Mouse (Mus musculus) bone marrow, adult 2 months (tissue): ENCODE measurements around the gene Wfikkn2. TPM values are rescaled to one million over a fixed set of nuclear protein-coding genes. Genes with fewer than 3 reads are reported as not detected.

Experiments used
- H3K27ac ChIP-seq: fragments of 200-500 bp; 2 replicates; pipeline ENCODE4 v1.5.1; 2012; ENCODE audit warnings: low read depth, mild to moderate bottlenecking, control low read depth, inconsistent platforms, low read length; ENCODE audit not compliant: control insufficient read depth, poor library complexity, insufficient read depth
- H3K4me1 ChIP-seq: fragments of 200-500 bp; 2 replicates; pipeline ENCODE4 v1.6.1; 2011; ENCODE audit warnings: low read length; ENCODE audit not compliant: control insufficient read depth, insufficient read depth
- H3K4me3 ChIP-seq: fragments of 200-500 bp; replicated peaks from 2 replicates; pipeline ENCODE3; 2011; ENCODE audit warnings: mild to moderate bottlenecking, low read depth, low read length, control low read depth; ENCODE audit not compliant: control insufficient read depth
- CTCF ChIP-seq: fragments of 200-500 bp; IDR thresholded peaks from 2 replicates; pipeline ENCODE4 v1.5.1; 2011; ENCODE audit warnings: low read length, control low read depth; ENCODE audit not compliant: control insufficient read depth, insufficient read depth
- POLR2A ChIP-seq: fragments of 200-500 bp; IDR thresholded peaks from 2 replicates; pipeline ENCODE4 v1.6.1; 2011; ENCODE audit warnings: low read depth, mild to moderate bottlenecking, control low read depth, low read length, borderline replicate concordance; ENCODE audit not compliant: control insufficient read depth
- WGBS: fragments of 180-500 bp; shearing (Covaris S2); methylation state at CpG from one replicate; pipeline ENCODE4 v1.1.7; 2018; 5-methylcytosine and 5-hydroxymethylcytosine counted together
- polyA plus RNA-seq: library from polyadenylated mRNA; stranded (reverse); fragments of >200 nt; gene quantifications from 2 replicates; pipeline ENCODE4 v1.2.4, GENCODE M21; 2011; ENCODE audit warnings: low replicate concordance; ENCODE audit not compliant: missing spikeins, insufficient read depth, insufficient read length

Gene Wfikkn2
- polyA plus RNA-seq, 1 experiment, result 0.42 TPM

DNA sequence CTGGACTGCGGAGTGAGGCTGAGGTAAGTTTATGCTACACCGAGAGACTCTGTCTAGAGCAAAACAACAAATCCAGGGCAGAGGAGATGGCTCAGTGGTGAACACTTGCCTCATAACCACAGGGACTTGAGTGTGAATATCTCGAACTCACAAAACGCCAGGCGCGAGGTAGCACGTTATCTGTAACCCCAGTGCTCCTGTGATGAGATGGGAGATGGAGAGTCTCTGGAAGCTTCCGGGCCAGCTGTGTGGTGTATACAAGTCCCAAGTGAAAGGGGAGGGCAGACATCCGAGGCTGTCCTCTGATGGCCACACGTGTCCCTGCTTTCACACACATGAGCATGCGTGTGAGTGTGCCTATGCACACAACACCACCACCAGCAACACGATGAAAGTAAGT lies 11.4 kb downstream of the Wfikkn2 start:
- Histone ChIP-seq H3K4me1 (no peaks in the 10 kb centered on the region), H3K27ac (no peak overlapping the region), H3K4me3 (no peak overlapping the region)
- TF ChIP-seq POLR2A, result no peak
- TF ChIP-seq CTCF, result no peak
- 75% methylated on average over 12 of the region's 12 CpGs for WGBS

GRCm38 (mm10) chr11:94233405-94233804 lies 12.4 kb downstream of the Wfikkn2 start:
- no peak overlapping the region for H3K27ac ChIP-seq
- TF ChIP-seq CTCF (no peak), POLR2A (no peak)
- H3K4me1 ChIP-seq, result no peaks in the 10 kb centered on the region
- H3K4me3 ChIP-seq, result no peak overlapping the region
- WGBS, result 81% methylated on average over 6 of the region's 6 CpGs

- Histone ChIP-seq H3K27ac (no peak overlapping the region), H3K4me1 (no peaks in the 10 kb centered on the region), H3K4me3 (no peak overlapping the region)
- WGBS, result 87% methylated on average over 19 of the region's 19 CpGs
- no peak for TF ChIP-seq CTCF
- no peak for TF ChIP-seq POLR2A
These were observed 13.8 kb downstream of the Wfikkn2 start for GRCm38 (mm10) chr11:94231821-94232552.

DNA sequence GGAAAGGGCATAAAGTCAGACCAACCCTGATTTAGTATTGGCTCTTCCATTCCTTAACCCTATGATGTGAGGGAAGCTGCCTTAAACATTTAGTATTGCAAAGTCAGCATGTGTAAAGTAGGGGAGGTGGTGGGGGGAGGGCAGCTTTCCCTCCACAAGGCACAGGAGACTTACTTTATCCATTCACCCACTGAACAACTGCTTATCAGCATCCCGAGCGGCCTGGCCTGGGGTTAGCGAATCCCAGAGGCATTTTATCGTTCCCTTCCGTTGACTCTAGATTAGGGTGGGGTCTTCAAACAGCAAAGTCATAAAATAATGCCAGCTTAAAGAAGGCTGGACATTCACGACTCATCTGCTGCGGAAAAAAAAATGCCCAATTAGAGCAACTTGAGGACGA lies 15.6 kb downstream of the Wfikkn2 start:
- WGBS, result 77% methylated on average over 8 of the region's 8 CpGs
- no peak for TF ChIP-seq POLR2A
- TF ChIP-seq CTCF, result no peak
- Histone ChIP-seq H3K27ac (no peak overlapping the region), H3K4me3 (no peak overlapping the region), H3K4me1 (no peaks in the 10 kb centered on the region)

- no peaks in the 10 kb centered on the region for H3K4me1 ChIP-seq
- H3K27ac ChIP-seq, result no peak overlapping the region
- TF ChIP-seq POLR2A, result no peak
- no peak for TF ChIP-seq CTCF
- 79% methylated on average over 5 of the region's 5 CpGs for WGBS
- no peak overlapping the region for H3K4me3 ChIP-seq
These were observed 16.4 kb downstream of the Wfikkn2 start for GRCm38 (mm10) chr11:94229207-94229960.

DNA sequence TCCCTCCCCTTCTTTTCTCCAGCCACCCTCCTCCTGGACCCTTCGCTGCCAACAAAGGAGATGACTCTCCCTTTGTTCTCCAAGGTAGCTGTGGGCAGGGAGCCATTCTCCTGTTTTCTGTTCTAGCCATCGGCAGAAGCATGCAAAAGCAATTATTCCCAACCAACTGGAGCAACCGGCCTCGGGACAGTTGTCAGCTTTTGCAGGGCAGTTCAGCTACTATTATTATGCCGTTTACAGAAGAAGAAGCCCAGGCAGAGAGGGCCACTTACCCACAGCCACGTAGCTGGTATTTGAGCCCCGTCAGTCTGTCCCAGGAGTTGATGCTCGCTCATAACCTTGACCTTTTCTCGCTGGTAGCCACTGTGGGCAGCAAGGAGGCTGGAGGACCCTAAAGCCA lies 17.4 kb downstream of the Wfikkn2 start:
- 74% methylated on average over 9 of the region's 9 CpGs for WGBS
- Histone ChIP-seq H3K4me1 (no peaks in the 10 kb centered on the region), H3K4me3 (no peak overlapping the region), H3K27ac (no peak overlapping the region)
- TF ChIP-seq CTCF (no peak), POLR2A (no peak)

GRCm38 (mm10) chr11:94225985-94226384 lies 19.8 kb downstream of the Wfikkn2 start:
- 18% methylated on average over 7 of the region's 7 CpGs for whole genome bisulfite sequencing
- TF ChIP-seq CTCF (peak; percentile 32), POLR2A (no peak)
- Histone ChIP-seq H3K27ac (no peak overlapping the region), H3K4me1 (no peaks in the 10 kb centered on the region), H3K4me3 (no peak overlapping the region)

DNA sequence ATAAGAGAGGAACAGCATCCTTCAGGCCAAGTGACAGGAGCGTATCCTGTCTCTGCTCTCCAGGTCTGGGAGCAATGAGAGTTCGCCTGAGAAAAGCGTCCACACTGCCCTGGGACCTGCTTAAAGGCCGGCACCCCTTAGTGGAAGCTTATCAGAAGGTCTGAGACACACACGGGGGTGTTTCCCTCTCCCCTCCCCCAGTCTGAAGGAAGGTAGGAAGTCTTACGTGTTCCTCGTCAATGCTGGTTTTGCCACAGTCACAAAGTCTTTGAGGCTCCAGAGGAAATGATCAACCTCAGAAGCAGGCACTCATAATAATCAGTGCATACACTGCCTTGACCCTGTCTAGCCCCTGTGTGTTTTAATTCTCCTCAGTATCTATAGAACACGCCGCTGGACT lies 22.3 kb downstream of the Wfikkn2 start:
- 57% methylated on average over 9 of the region's 9 CpGs for WGBS
- no peak overlapping the region for H3K4me3 ChIP-seq
- no peak overlapping the region for H3K27ac ChIP-seq
- TF ChIP-seq CTCF, result no peak
- no peak for TF ChIP-seq POLR2A
- no peaks in the 10 kb centered on the region for H3K4me1 ChIP-seq
